Mouse (Mus musculus) T-helper 2 cell (primary cell): ENCODE results near the gene Mpg.

ENCODE experiments used
- in situ Hi-C: fragments of 300-600 bp; cut with MboI, MseI; formaldehyde crosslinking; loops from one replicate; pipeline ENCODE4 v1.15.1; 2025; ENCODE audit warnings: high pct_unique_total_duplicates

Mpg gene

GRCm38 (mm10) chr11:32231125-32231524 lies 4.8 kb downstream of the Mpg start:
- in situ Hi-C loops = no loop called here

DNA sequence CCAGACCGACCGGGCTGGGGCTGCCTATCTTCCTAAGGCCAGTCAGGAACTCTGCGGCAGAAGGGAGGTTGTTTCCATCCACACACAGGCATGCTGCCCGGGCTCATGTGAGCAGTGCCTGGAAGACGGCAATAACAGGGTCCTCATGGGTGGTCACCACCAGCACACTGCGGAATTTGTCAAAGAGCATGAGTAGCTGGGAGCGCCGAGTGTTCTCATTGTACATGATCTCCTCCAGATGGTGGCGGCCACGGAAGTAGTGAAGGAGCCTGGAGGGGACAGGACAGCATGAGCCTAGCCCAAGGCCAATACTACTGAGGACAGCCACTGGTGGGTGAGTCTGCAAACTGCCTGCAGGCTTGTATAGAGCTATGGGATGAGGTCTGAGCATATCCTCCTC lies 6.5 kb downstream of the Mpg start:
- in situ Hi-C loops = no loop called here

- in situ Hi-C loops = no loop called here
These were observed 7.6 kb downstream of the Mpg start for GRCm38 (mm10) chr11:32233895-32234294.

- in situ Hi-C loops = no loop called here
These were observed 8.6 kb downstream of the Mpg start for GRCm38 (mm10) chr11:32234816-32235485.

DNA sequence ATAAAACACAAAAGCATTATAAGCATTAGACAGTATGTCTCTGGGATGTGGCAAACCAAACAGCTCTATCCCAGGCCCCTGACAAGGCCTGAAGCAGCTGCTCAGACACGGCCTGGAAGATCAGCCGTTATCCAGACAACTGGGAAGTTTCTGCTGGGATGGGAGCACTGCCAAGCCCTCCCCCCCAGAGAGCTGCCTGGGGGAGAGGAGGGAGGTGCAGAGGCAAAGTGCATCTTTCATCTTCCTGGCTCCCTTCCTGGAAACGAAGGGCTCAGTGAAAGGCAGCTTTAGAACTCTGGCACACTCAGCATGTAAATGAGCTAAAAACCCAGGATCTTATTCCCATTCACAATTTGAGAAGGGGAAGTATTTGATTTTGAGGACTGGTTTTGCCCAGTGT lies 9.3 kb downstream of the Mpg start:
- in situ Hi-C loops = no loop called here

DNA sequence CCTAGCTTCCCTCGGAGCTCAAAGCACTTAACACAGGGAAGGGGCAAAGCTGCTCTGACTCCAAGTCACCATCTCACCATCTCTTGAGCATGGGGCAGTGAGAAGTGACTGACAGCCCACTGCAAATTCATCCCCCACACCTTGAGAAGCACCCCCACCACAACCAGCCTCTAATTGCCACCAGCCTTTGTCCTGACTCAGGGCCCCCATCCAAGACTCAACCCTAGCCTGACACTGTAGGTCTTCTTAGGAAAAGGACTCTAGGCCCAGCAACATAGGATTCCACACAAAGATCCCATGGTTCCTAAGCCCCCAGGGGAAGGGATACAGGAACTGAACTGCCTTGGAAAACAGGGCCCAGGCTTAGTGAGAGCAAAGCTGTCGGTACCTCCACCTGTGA lies 9.8 kb downstream of the Mpg start:
- in situ Hi-C loops = no loop called here

GRCm38 (mm10) chr11:32236712-32237410 lies 10.6 kb downstream of the Mpg start:
- in situ Hi-C loops = no loop called here

DNA sequence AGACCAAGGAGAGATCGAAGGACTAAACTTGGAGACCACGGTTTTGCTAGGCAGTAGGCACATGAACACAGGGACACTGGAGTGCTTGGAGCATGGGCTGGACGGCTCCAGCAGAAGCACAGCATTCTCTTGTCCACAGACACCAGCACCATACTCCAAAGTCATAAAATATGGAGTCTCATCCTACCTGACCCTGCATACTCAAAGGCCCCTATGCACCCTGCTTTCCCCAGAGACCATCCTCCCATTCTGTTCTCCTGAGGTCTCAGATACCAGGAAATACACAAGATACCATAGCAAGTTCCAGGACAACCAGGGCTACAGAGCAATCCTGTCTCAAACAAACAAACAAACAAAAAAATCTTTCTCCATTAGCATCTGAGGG lies 11.1 kb downstream of the Mpg start:
- in situ Hi-C loops = no loop called here

DNA sequence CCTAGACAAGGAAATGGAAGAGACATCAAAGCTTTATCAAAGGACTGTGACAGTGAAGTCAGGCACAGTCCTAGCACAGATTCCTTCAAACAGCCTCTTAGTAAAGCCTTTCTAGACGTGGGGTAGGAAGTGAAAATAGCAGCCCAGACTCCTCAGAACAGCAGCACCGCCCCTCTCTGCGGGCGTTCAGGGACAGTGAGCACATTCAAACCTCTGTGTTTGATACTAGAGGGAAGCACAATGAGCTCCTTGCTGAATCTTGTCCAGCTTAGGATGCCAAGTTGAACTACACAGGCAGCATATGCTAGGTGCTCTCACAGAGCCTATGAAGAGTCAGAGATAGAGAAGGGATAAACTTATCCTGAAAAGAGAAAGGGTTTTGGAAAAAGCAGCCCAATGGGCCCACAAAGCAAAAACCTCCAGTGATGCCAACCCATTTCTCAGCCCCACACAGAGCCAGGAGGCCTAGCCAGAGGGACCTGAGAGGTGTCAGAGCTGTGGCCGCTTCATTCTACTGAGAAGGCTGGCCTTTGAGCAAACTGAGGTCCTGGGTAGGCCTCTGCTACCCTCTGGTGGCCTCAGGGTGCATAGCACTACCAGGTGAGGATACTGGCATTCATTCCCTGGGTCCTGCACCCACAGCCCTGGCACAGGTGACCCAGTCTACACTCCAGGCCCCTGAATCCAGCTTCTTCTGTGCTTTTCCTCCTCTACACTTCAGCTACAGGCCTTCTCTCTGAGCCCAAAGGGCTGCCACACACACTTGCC lies 12.0 kb downstream of the Mpg start:
- in situ Hi-C loops = no loop called here

DNA sequence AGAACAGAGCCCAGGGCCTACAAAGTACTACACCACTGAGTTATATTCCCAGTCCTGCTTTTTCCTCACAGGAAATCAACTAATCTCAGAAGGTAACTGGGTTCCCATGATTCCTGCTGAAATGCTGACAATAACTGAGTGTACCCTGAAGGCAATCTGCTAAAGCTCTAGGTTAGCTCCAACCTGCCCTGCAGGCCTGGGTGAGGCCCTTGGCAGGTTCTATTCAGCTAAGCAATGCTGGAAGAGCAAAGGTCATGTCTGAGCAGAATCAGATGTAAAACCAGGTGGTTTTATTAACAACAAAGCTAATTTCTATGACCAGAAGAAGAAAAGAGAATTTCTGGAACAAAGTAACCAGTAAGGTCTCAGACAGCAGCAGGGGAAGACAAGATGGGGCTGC lies 15.1 kb downstream of the Mpg start:
- in situ Hi-C loops = no loop called here

DNA sequence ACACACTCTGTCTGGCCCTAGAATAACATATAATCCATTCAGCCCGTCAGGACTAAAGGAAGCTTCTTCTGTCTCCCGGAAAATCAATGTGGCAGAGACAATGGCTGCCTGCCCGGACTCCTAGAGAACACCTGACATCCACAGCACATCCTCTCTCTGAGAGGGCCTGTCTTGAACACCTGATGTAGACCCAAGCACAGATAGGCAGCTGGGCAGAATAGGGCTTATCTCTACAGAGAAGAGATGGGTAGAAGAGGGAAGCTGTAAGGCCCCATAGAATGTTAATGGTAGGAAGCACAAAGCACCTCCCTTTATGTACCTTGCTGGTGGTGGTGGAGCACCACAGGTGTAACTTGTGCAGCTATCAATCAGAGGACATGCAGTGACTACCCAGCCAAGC lies 15.9 kb downstream of the Mpg start:
- in situ Hi-C loops = no loop called here

GRCm38 (mm10) chr11:32243205-32243955 lies 17.1 kb downstream of the Mpg start:
- in situ Hi-C loops = no loop called here

GRCm38 (mm10) chr11:32244064-32244463 lies 17.8 kb downstream of the Mpg start:
- in situ Hi-C loops = no loop called here

DNA sequence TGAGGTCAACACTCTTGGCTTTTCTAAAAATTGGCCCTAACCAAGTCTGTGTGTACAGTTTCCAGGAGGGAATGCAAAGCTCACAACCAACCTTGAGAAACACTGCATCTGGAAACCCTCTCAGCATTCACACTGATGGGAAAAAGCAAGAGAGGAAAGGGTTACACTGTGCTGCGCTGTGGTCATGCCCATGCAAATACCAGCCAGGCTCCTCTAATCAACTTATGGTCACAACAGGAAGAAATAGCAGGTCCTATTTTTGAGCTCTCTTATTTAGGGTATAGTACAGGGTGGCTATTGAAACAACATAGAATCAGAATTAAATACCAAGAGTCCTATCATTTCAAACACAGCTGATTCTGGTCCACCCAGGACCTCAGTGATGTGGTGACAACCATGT lies 18.3 kb downstream of the Mpg start:
- in situ Hi-C loops = no loop called here

DNA sequence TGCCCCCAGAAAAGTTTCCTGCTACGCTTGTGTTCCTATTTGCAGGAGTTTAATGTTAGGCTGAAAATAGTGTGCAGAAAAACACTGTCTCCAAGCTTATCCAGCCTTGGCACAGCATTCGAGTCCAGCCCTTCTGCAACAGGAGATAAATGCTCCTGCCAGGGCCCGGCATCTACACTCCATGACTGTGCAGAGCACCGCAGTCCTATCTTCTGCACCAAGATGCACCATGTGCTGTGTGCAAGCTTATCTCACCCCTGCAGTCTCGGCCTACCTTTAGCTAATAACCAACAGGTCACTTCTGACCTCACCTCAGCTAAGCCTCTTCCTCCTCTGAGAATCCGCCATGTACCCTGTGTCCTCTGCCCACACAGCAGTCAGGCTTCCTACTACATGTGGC lies 19.3 kb downstream of the Mpg start:
- in situ Hi-C loops = no loop called here

DNA sequence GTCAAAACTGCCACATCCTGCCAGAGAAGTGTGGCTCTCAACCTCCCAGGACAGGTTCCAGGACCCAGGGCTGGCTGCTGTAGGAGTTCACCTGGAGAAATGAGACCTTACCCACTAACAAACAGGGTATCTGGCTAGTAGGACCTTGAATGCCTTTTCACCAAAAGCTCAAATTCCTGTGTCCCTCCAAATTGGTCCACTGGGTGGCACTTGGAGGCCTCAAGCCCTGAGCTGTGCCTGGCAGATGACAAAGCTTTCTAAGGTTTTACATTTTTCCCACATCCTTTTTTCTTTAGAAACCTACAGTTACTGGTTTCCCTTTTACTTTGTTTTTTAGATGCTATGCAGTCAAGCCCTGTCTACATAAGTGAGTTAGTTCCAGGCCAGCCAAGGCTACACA lies 20.8 kb downstream of the Mpg start:
- in situ Hi-C loops = no loop called here

DNA sequence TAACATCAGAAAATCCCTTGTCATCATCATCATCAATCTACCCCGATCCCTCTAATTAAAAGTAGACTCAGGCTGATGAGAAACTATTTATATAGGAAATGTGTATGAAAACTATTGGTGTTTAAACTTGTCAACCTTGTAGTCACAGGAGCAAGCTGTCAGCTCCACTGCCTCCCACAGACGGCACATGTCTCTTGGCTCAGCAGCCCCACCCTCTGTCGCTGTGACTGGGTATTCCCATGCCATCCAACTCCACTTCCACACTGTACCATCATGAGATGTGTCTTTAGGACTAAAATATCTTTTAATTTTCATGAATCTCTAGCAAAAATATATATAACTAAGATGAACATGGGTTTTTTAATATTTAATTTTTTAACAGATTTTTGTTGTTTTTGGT lies 22.0 kb downstream of the Mpg start:
- in situ Hi-C loops = no loop called here

DNA sequence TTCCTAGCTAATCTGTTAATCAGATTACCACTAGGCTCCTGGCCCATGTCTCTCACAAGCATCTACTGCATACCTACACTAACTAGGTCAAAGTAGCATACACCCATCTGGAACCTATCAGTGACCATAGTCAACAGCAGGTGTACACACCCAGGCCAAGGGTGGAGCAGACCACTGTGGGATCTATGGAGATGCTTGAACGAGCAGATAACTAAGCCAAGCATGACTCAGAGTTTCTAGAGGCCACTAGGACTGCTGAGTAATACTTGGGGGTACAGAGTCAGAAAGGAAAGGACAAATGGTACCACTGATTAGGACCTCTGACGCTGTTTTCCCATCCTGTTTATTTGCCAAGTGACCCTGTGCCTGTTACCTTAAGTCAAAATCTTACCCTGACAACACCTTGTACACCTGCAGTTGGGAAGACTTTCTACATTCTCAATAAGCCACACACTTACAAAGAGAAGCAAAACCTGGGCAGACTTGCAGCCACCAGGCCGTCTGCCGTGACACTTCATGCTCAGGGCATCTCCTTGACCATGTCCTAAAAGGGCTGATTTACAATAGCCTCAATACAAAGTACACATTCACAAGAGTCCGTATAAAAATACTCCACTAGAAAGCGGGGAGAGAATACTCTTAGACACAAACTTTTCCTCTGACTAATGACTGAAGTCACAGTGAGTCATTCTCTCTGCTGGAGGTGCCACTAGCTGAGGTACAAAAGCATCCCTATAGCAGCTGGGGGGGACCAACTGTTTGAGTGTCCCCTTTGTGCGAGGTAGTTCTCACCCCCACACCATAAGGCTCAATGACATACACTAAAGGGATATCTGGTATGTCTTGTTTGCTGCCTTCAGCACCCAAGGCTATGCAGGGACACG lies 24.8 kb downstream of the Mpg start:
- in situ Hi-C loops = no loop called here

DNA sequence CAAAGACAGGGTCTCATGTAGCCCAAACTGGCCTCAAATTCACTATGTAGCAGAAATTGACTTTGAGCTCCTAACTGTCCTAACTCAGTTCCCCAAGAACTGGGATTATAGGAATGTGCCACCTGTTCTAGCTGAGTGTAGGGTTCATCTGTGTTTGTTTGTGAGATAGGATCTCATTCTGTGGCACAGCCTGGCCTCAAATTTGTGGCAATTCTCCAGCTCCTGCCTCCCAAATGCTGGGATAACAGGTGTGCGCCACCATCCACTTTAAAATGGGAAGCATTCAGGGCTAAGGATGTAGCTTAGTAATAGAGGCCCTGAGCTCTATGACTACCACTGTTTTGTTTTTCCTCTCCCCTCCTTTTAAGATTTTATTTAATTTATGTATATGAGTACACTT lies 26.8 kb downstream of the Mpg start:
- in situ Hi-C loops = no loop called here

GRCm38 (mm10) chr11:32256146-32256545 lies 29.8 kb downstream of the Mpg start:
- in situ Hi-C loops = no loop called here

DNA sequence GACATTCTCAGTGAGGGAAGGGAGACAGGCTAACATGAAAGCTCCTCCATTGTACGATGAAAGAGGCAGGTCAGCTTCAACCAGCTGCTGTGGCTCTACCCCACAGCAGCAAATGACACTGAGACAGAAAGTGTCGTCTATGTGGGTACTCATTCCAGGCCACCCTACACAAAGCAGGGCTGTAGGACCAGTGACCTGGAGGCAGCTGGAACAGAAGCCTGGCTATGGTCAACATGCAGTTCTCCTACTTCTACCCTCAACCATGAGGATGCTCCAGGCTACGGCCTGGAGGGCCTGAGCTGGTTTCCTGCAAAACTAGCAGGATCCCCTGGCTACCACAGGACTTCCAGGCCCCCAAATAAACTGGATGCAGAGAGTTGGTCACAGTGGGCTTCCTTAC lies 30.3 kb downstream of the Mpg start:
- in situ Hi-C loops = no loop called here
